Mouse (Mus musculus) ovary, postnatal 10 days (tissue): ENCODE measurements around the gene Pelo.
A peak's percentile ranks its signal among the peaks of the same experiment; 100 is the strongest.

ENCODE experiments used
- DNase-seq: peaks from one replicate; pipeline ENCODE4 v3.0.0; 2022; ENCODE audit warnings: low spot score

The Pelo gene

DNA sequence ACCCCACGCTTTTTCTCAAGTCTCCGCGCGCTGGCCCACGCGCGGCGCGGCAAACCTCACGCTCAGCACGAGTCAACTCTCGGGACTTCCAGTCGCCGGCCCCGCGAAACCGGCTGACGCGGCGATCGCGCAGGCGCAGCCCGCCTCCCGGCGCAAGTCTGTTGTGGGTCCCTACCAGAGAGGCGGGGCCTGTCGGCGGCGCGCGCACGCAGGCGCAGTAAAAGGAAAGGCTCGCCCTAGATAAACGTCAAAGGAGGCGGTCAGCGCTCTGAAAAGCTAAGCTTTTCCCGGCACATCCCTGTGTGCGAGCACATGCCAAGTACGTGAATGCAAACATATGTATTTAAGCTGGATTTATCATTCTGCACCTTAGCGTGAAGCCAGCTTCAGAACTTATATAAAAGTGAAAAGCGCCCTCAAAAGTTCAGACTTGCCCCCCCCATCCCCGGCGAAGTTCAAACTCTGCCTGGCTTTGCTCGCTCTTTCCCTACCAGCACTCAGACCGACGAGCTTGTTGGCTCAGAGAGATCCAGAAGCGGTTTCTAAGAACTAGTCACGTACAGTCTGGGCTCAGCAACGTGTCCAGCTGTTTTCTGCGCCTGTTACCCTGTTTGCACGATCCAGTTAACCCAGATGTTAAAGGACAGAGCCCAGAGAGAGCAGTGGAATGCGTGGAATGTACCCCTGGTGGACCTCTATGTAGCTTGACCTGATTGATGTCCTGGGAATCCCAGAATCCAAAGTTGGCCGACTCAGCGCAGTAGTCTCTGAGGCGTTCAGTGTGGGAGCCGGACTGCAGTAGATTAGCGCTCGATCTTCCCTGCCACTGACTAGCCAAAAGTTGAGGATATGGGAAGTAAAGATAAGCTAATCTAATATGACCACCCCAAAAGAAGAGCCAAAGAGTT is at the start of gene Pelo:
Gene Pelo, minus strand, starts transcription at position 118 of the 908 bp plus-strand sequence.
- DNase-seq, result peak; percentile 94

GRCm38 (mm10) chr13:115138513-115138912 is 48.5 kb upstream of the Pelo start:
- DNase-seq, result no peak

- no peak for DNase-seq
Observed at GRCm38 (mm10) chr13:115136761-115137160, 46.8 kb upstream of the Pelo start.

GRCm38 (mm10) chr13:115132435-115132834 is 42.4 kb upstream of the Pelo start:
- no peak for DNase-seq

GRCm38 (mm10) chr13:115131381-115131780 is 41.4 kb upstream of the Pelo start:
- no peak for DNase-seq

- DNase-seq, result no peak
Observed at GRCm38 (mm10) chr13:115130035-115130434, 40.0 kb upstream of the Pelo start.

DNA sequence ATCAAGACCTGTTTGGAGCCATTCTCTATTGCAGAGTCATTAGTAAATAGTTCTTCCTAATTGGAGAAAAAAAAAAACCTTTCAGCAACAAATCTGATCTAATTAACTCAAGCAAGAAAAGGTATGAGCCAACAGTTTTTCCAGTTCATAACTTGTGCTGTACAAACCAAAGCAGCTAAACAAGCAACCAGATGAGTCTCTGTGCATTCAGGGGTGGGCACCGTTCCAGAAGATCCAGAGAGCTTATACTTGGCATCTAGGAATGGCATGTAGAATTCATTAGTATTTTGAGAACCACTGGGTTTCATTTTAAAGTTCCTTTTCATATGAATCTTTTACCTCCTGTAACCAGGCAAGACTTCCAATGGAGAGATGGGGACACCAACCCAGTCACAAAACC is 37.8 kb upstream of the Pelo start:
- no peak for DNase-seq

GRCm38 (mm10) chr13:115126534-115126933 is 36.5 kb upstream of the Pelo start:
- DNase-seq, result no peak

GRCm38 (mm10) chr13:115125130-115125529 is 35.1 kb upstream of the Pelo start:
- DNase-seq, result no peak

DNA sequence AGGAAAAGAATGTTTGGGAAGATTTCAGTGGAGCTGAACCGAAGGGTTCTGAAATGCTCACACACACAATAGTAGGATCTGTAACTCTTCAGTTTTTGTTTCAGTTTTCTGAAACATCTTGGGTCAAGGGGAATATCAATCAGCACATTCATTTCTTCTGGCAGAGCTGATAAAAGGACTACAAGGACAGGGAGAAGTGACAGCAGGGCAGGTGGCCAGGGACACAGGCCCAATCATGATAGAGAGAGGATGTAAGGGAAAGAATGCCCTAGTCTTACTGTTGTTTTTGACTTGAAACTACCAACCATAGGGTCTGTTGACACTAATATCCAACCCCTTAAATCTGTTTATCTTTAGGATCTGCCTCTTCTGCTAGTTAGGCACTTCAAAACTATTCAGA is 34.5 kb upstream of the Pelo start:
- DNase-seq, result no peak

DNA sequence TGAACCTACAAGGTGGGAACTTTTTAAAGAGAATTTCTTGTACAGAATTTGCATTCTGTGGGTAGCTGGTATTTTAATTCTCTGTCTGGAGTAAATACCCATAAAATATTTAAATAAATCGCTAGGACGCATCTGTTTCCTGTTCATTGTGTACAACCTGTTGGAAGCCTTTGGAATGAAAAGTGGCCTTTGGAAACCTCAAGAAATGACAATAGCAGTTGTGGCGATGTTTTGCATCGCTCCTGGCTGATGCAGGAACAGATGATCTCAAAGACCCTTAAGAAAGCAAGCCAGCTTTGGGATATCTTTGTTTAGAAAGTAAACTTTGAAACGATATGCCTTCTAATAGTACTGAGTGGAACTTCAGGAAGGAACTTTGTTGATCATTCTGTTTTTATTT is 28.8 kb upstream of the Pelo start:
- DNase-seq, result no peak

GRCm38 (mm10) chr13:115118195-115118594 is 28.2 kb upstream of the Pelo start:
- DNase-seq, result no peak

DNA sequence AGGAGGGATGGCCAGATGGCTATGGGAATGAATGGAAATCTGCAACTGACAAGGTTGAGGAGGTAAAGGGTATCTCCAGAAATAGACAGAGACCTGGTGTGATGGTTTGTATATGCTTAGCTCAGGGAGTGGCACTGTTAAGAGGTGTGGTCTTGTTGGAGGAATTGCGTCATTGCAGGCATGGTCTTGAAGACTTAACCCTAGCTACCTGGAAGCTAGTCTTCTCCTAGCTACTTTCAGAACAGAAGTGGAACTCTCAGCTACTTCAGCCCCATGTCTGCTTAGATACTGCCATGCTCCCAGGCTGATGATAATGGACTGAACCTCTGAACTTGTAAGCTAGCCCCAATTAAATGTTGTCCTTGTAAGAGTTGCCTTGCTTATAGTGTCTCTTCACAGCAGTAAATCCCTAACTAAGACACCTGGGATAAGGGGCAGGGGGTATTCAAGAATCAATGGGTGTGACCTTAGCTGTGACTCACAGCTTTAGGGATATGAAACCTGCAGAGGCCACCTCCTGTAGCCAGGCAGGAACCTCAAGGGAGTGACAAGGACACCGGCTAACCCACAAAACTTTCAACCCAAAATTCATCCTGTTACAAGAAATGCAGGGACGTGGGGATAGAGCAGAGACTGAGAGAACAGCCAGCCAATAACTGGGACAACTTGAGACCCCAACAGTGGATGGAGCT is 27.1 kb upstream of the Pelo start:
- no peak for DNase-seq

DNA sequence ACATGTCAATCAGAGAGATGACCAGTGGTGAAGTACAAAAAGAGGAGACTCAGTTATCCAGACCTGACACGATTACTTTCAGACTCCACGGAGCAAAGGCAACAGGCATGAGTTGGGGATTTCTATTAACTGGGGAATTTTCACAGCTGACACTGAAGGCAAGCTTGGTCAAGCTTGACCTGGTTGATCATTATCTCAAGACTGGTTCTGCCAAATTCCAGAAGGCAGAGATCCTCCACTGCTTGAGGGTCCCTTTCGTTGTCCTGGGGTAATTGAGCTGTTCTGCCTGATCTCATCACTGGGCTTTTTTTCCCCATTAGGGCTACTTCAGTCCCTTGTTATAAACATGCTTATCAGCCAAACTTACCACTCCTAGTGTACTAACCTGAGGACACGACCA is 19.6 kb upstream of the Pelo start:
- DNase-seq, result no peak

GRCm38 (mm10) chr13:115107436-115107835 is 17.4 kb upstream of the Pelo start:
- no peak for DNase-seq

DNA sequence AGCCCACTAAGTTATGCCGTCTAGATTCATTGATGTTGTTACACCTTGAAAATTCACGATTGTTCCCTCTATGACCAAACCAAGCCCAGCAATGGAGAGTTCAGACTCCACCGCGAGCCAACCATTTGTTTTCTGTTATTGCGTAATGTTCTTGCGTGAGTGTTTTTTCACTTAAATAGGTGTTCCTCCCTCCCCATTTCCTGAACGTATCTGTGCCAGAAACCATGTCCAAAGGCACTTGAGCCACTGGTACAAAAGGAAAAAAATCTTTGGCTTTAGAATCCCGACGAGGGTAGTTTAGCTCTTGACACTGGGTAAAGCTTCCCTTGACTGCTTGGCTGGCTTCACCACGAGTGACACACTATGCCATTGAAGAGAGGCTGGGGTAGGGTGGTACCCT is 16.2 kb upstream of the Pelo start:
- no peak for DNase-seq

GRCm38 (mm10) chr13:115102754-115103153 is 12.8 kb upstream of the Pelo start:
- no peak for DNase-seq

DNA sequence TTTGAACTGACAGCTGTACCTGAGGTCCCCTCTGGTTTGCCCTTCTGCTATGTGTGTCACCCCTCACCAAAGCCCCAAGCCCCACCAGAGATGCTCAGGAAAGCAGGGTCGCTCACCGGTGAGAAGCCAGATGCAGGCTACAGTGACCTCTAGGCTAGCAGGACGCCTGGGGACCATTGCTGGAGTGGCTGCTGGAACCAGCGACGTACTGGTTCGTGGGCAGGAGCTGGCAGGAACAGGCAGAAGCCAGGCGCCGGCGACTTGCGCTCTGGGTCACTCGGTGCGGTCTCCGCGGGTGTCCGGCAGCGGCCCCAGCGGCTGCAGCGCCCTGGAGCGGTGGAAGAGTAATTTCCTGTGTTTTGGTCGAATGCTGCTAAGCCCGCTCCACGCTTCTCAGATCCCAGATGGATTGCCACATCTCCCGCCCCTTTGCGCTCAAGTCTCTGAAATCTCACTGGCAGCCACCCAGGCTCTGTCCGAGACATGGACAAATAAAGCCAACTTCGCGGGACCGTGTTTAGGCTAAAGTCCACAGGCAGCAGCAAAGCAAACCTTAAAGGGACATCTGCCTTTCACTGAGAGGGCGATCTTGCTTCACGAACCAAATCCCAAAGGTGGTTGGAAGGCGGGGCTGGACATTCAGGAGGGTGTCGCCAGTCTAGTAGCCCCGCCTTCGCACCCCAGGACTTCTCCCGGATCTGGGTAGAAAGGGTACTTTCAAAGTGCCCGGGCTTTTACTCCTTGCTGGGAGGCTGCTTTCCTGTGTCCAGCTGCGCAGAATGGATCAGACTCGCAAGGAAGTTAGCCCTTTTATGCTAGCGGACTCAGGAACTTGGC is 11.6 kb upstream of the Pelo start, which contains the start of the genes Gm49395 and Itga1:
Gene Gm49395, minus strand, starts transcription at position 567 of the 837 bp plus-strand sequence.
Gene Itga1, minus strand, starts transcription at position 610 of the 837 bp plus-strand sequence.
- DNase-seq, result peak; percentile 47

GRCm38 (mm10) chr13:115100381-115101177 is 10.6 kb upstream of the Pelo start:
- DNase-seq, result no peak

- DNase-seq, result no peak
Observed at GRCm38 (mm10) chr13:115099381-115099780, 9.4 kb upstream of the Pelo start.

DNA sequence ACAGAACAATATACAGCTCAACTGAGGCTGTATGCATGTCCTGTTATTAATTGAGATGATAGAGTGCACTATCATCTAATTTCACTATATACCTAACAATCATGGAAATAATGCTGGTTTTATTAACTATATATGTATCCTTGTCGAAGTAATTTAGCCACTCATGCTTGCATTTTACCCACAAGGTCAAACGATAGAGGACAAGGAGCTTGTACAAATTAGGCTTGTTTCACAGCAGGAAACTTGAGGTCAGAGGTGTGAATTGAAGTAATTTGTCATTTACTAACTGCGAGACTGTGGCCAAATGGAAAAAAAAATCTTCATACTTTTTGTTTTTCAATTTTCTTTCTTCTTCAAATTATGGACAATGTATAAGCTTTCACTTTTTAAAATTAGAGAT is 8.2 kb upstream of the Pelo start:
- DNase-seq, result no peak
